Mouse (Mus musculus) hindbrain, embryonic 13.5 days (tissue): ENCODE measurements around the gene Caskin2. TPM values are rescaled to one million over a fixed set of nuclear protein-coding genes. Genes with fewer than 3 reads are reported as not detected.
"Not testable (repeated sequence)": the region's sequence is repeated elsewhere in the genome, so short reads cannot be mapped to it uniquely, and the experiment has no call there.

ENCODE experiments used
- ATAC-seq: fragments of 200-750 bp; cut with Nextera tagmentation; 2 replicates; pipeline ENCODE4 v1.8.0; 2017; ENCODE audit warnings: moderate TSS enrichment; ENCODE audit not compliant: low FRiP score
- H3K27ac ChIP-seq: fragments of 300-500 bp; sonication (generic); 2 replicates; pipeline ENCODE4 v1.5.1; 2015; ENCODE audit warnings: inconsistent platforms, mild to moderate bottlenecking, moderate library complexity
- H3K27me3 ChIP-seq: fragments of 300-500 bp; sonication (generic); 2 replicates; pipeline ENCODE4 v1.6.1; 2015; ENCODE audit warnings: mild to moderate bottlenecking, inconsistent platforms
- H3K36me3 ChIP-seq: fragments of 300-500 bp; sonication (generic); 2 replicates; pipeline ENCODE4 v1.6.1; 2015; ENCODE audit warnings: mild to moderate bottlenecking, inconsistent platforms
- H3K4me1 ChIP-seq: fragments of 300-500 bp; sonication (generic); replicated peaks from 2 replicates; pipeline ENCODE4 v1.6.1; 2015; ENCODE audit warnings: inconsistent platforms
- H3K4me2 ChIP-seq: fragments of 300-500 bp; sonication (generic); 2 replicates; pipeline ENCODE4 v1.6.1; 2015; ENCODE audit warnings: inconsistent platforms, mild to moderate bottlenecking, moderate library complexity
- H3K4me3 ChIP-seq: fragments of 300-500 bp; sonication (generic); 2 replicates; pipeline ENCODE4 v1.5.1; 2015; ENCODE audit warnings: mild to moderate bottlenecking, inconsistent platforms
- H3K9ac ChIP-seq: fragments of 300-500 bp; sonication (generic); 2 replicates; pipeline ENCODE4 v1.6.1; 2015; ENCODE audit warnings: mild to moderate bottlenecking, inconsistent platforms
- H3K9me3 ChIP-seq: fragments of 300-500 bp; sonication (generic); 2 replicates; pipeline ENCODE4 v1.6.1; 2016; ENCODE audit warnings: inconsistent platforms
- WGBS: fragments of 180-500 bp; shearing (Covaris S2); methylation state at CpG from one replicate; pipeline ENCODE4 v1.1.7; 2015; 5-methylcytosine and 5-hydroxymethylcytosine counted together
- polyA plus RNA-seq: library from polyadenylated mRNA; unstranded; fragments of >200 nt; fragmentation: Nextera tagmentation; extraction: Ambion mirVana; gene quantifications from 2 replicates; pipeline ENCODE4 v1.2.1, GENCODE M21; 2015

Caskin2 gene
- polyA plus RNA-seq = 11.6 and 11.8 TPM in 2 replicates

DNA sequence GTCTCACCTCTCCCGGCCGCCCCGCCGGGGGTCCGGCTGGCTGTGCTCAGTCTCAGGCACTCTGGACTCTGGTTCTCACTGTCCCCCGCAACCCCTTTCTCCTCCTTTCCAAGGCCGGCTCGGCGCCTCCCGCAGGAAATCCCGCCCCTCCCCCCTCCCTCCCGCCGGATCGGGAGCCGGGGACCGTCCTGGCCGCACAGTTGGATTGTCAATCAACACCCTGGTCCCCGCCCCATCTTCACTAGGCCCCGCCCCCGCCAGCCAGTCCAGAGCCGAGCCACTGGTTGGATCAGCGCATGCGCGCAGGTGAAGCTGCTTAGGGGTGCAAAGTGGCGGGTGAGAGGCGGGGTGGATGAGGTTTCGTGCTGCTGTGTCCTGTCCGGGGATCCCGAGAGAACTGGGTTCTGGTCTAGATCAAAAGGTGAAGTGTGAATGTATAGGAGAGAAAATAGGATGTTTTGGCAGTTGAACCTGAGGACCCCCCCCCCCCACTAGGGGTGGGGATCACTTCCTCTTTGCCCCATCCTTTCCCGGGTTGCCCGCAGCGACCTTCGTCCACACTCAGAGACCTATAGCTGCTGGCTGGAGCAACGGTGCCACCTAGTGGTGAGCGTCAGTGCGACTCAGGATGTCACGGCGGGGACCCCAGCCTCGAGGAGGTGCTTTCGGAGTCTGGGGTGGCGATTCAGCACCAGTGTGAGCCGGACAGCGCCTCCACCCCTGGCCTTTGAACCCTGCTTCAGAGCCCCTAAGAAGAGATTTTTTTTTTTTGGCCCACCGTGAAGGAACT is at the start of gene Caskin2:
Gene Caskin2 (minus strand): TSS at position 133 of the 790 bp plus-strand sequence.
- Histone ChIP-seq H3K36me3 (peaks cover 25% of the 10 kb centered on the region), H3K4me2 (peak within 1 kb of the TSS; percentile 92), H3K27ac (peak within 1 kb of the TSS; percentile 77), H3K9me3 (no peaks in the 10 kb centered on the region), H3K4me3 (peak within 1 kb of the TSS; percentile 91), H3K4me1 (peaks cover 65% of the 10 kb centered on the region), H3K9ac (peak within 1 kb of the TSS; percentile 93), H3K27me3 (no peaks in the 10 kb centered on the region)
- under 1% methylated on average over 43 of the region's 44 CpGs for WGBS
- ATAC-seq = peak; percentile 90

- 3% methylated on average over 68 of the region's 75 CpGs for WGBS
- Histone ChIP-seq H3K36me3 (no peaks in the 10 kb centered on the region), H3K4me1 (peaks cover 17% of the 10 kb centered on the region), H3K4me3 (peak overlapping the region; percentile 37), H3K4me2 (peak overlapping the region; percentile 54), H3K9me3 (no peaks in the 10 kb centered on the region), H3K27me3 (peaks cover 77% of the 10 kb centered on the region), H3K9ac (peak overlapping the region; percentile 29; the same call in 1 of the 2 replicates), H3K27ac (no peak overlapping the region)
- peak; percentile 84; the same call in 1 of the 2 replicates for ATAC-seq
Measured at GRCm38 (mm10) chr11:115859143-115859945, 45.9 kb upstream of the Caskin2 start.

GRCm38 (mm10) chr11:115858354-115858753 is 44.9 kb upstream of the Caskin2 start, which contains the start of gene Myo15b:
TSS of gene Myo15b (plus strand) at chr11:115858406.
- no peak for ATAC-seq
- Histone ChIP-seq H3K27me3 (peaks cover 76% of the 10 kb centered on the region), H3K36me3 (no peaks in the 10 kb centered on the region), H3K27ac (no peak within 1 kb of the TSS), H3K9me3 (no peaks in the 10 kb centered on the region), H3K4me1 (peaks cover 17% of the 10 kb centered on the region), H3K4me2 (peak within 1 kb of the TSS; percentile 54), H3K9ac (peak within 1 kb of the TSS; percentile 29; the same call in 1 of the 2 replicates), H3K4me3 (peak within 1 kb of the TSS; percentile 37)
- WGBS = 10% methylated on average over 27 of the region's 27 CpGs

- peaks cover 17% of the 10 kb centered on the region for H3K4me1 ChIP-seq
- WGBS = 36% methylated on average over 13 of the region's 13 CpGs
- no peaks in the 10 kb centered on the region for H3K9me3 ChIP-seq
- no peaks in the 10 kb centered on the region for H3K36me3 ChIP-seq
- H3K27me3 ChIP-seq = peaks cover 72% of the 10 kb centered on the region
- H3K9ac ChIP-seq = no peak overlapping the region
- no peak overlapping the region for H3K4me3 ChIP-seq
- no peak overlapping the region for H3K4me2 ChIP-seq
- H3K27ac ChIP-seq = no peak overlapping the region
- ATAC-seq = no peak
Measured at GRCm38 (mm10) chr11:115857936-115858335, 44.5 kb upstream of the Caskin2 start.

DNA sequence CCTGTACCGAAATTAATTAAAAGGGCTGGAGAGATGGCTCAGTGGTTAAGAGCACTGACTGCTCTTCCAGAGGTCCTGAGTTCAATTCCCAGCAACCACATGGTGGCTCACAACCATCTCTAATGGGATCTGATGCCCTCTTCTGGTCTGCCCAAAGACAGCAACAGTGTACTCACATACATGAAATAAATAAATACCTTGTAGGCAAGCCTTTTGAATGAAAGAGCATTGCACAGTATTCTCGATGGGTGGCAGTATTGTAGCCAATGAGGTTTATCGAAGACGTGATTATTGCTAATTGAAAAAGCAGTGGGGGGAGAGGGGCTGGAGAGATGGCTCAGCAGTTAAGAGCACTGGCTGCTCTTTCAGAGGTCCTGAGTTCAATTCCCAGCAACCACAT is 43.7 kb upstream of the Caskin2 start:
- H3K27me3 ChIP-seq = peaks cover 64% of the 10 kb centered on the region
- H3K36me3 ChIP-seq, H3K9ac ChIP-seq, H3K4me2 ChIP-seq, H3K27ac ChIP-seq, H3K9me3 ChIP-seq, ATAC-seq, H3K4me3 ChIP-seq: not testable (repeated sequence)
- peaks cover 17% of the 10 kb centered on the region for H3K4me1 ChIP-seq
- WGBS = 90% methylated on average over 4 of the region's 4 CpGs

- WGBS = 87% methylated on average over 6 of the region's 6 CpGs
- no peak for ATAC-seq
Measured at GRCm38 (mm10) chr11:115854674-115855073, 41.2 kb upstream of the Caskin2 start.

GRCm38 (mm10) chr11:115845819-115846218 is 32.4 kb upstream of the Caskin2 start:
- Histone ChIP-seq H3K27ac (no peak overlapping the region), H3K4me1 (no peaks in the 10 kb centered on the region), H3K9me3 (no peaks in the 10 kb centered on the region), H3K36me3 (no peaks in the 10 kb centered on the region), H3K9ac (no peak overlapping the region), H3K27me3 (no peaks in the 10 kb centered on the region), H3K4me2 (no peak overlapping the region), H3K4me3 (no peak overlapping the region)
- no peak for ATAC-seq
- WGBS = 98% methylated on average over 2 of the region's 2 CpGs

More at GRCm38 (mm10) chr11:115854674-115855073, 41.2 kb upstream of the Caskin2 start:
- Histone ChIP-seq H3K9me3 (no peaks in the 10 kb centered on the region), H3K9ac (no peak overlapping the region), H3K4me2 (no peak overlapping the region), H3K36me3 (no peaks in the 10 kb centered on the region), H3K27ac (no peak overlapping the region), H3K4me1 (peaks cover 15% of the 10 kb centered on the region), H3K4me3 (no peak overlapping the region), H3K27me3 (peaks cover 40% of the 10 kb centered on the region)

- ATAC-seq = no peak
- no peaks in the 10 kb centered on the region for H3K27me3 ChIP-seq
- H3K36me3 ChIP-seq = no peaks in the 10 kb centered on the region
- WGBS = 83% methylated on average over 8 of the region's 8 CpGs
- H3K9me3 ChIP-seq = no peaks in the 10 kb centered on the region
- H3K9ac ChIP-seq = no peak overlapping the region
- H3K4me2 ChIP-seq = no peak overlapping the region
- no peak overlapping the region for H3K27ac ChIP-seq
- H3K4me3 ChIP-seq = no peak overlapping the region
- H3K4me1 ChIP-seq = no peaks in the 10 kb centered on the region
Measured at GRCm38 (mm10) chr11:115844240-115844639, 30.8 kb upstream of the Caskin2 start.

- H3K4me3 ChIP-seq = no peak overlapping the region
- no peak overlapping the region for H3K27ac ChIP-seq
- H3K27me3 ChIP-seq = no peaks in the 10 kb centered on the region
- WGBS = 96% methylated on average over 5 of the region's 5 CpGs
- H3K36me3 ChIP-seq = no peaks in the 10 kb centered on the region
- H3K9ac ChIP-seq = no peak overlapping the region
- ATAC-seq = no peak
- H3K4me2 ChIP-seq = no peak overlapping the region
- H3K9me3 ChIP-seq = no peaks in the 10 kb centered on the region
- H3K4me1 ChIP-seq = no peaks in the 10 kb centered on the region
Measured at GRCm38 (mm10) chr11:115843891-115844239, 30.4 kb upstream of the Caskin2 start.

DNA sequence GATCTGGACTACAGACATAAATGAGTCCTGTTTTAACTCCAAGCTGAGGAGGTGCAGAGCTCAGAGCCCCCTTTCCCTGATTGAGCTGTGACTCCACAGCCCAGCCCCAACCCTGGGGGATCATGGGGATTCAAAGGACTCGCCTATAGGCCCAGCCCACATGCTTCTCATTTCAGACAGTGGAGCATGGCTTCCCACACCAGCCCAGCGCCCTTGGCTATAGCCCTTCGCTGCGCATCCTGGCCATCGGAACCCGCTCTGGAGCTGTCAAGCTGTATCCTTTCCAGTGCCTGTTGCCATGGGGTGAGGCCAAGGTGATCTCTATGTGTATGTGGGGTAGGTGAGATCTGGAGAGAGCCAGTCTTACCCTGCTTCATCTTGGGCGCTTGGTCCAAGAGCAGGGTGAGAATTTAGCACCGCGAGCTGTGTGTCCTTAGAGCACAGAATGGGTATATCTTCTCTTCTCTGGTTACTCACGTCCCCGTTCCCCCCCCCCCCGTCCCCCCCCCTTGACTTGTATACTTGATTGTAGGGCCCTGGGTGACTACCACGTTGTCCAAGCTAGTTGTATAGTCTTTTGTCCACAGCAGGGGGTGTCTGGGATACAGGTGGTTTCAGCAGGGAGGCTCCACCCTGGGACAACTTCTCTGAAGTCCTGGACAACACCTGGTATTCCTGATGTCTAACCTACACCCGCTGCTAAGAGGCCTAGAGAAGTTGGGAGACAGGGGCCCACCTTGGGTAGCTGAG is 29.9 kb upstream of the Caskin2 start:
- Histone ChIP-seq H3K27ac (no peak overlapping the region), H3K9me3 (no peaks in the 10 kb centered on the region), H3K4me1 (no peaks in the 10 kb centered on the region), H3K36me3 (no peaks in the 10 kb centered on the region), H3K4me3 (no peak overlapping the region), H3K9ac (no peak overlapping the region), H3K4me2 (no peak overlapping the region), H3K27me3 (no peaks in the 10 kb centered on the region)
- WGBS = 86% methylated on average over 12 of the region's 14 CpGs
- ATAC-seq = no peak

GRCm38 (mm10) chr11:115841961-115842550 is 28.6 kb upstream of the Caskin2 start:
- no peaks in the 10 kb centered on the region for H3K4me1 ChIP-seq
- no peak overlapping the region for H3K4me3 ChIP-seq
- no peaks in the 10 kb centered on the region for H3K36me3 ChIP-seq
- WGBS = 36% methylated on average over 6 of the region's 6 CpGs
- H3K9ac ChIP-seq = no peak overlapping the region
- H3K27ac ChIP-seq = 0 out of 2 replicates have a peak overlapping the region, but pooled peaks have one; percentile 18
- no peak overlapping the region for H3K4me2 ChIP-seq
- H3K27me3 ChIP-seq = no peaks in the 10 kb centered on the region
- no peak for ATAC-seq
- H3K9me3 ChIP-seq = no peaks in the 10 kb centered on the region
